Mouse (Mus musculus) G1E (cell line): ENCODE measurements around the gene Wdr81.
"Not testable (repeated sequence)": the region's sequence is repeated elsewhere in the genome, so short reads cannot be mapped to it uniquely, and the experiment has no call there.

ENCODE experiments used
- CTCF ChIP-seq: IDR thresholded peaks from 2 replicates; pipeline ENCODE4 v1.5.1; 2012; ENCODE audit warnings: low read depth, low read length, inconsistent platforms, mixed read lengths
- GATA1 ChIP-seq: IDR thresholded peaks from 2 replicates; pipeline ENCODE4 v1.6.1; 2012; ENCODE audit warnings: borderline replicate concordance, low read length, inconsistent platforms, mixed read lengths
- GATA2 ChIP-seq: IDR thresholded peaks from 2 replicates; pipeline ENCODE4 v1.6.1; 2012; ENCODE audit warnings: low read depth, low read length, inconsistent platforms, borderline replicate concordance
- POLR2AphosphoS5 ChIP-seq: IDR thresholded peaks from 2 replicates; pipeline ENCODE4 v1.6.1; 2012; ENCODE audit warnings: low read depth, low read length, inconsistent platforms; ENCODE audit not compliant: insufficient replicate concordance
- TAL1 ChIP-seq: conservative IDR thresholded peaks from 2 replicates; pipeline ENCODE4 v1.6.1; 2012; ENCODE audit warnings: low read depth, low read length, inconsistent platforms, mixed read lengths

DNA sequence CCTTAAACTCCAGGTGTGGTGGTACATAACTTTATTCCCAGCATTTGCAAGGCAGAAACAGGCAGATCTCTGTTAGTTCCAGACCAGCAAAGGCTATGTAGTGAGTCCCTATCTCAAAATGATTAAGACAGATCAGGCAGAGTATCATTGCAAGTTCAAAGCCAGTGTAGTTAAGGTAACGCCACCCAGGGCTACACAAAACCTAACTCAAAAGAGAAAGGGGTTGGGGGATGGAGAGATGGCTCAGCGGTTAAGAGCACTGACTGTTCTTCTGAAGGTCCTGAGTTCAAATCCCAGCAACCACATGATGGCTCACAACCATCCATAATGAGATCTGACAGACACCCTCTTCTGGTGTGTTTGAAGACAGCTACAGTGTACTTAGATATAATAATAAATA, 1.5 kb upstream of the Wdr81 start:
- TF ChIP-seq CTCF, TAL1, GATA1, POLR2AphosphoS5, GATA2: not testable (repeated sequence)
